Mouse (Mus musculus) liver, postnatal 0 days (tissue): Measurements from ENCODE around the gene Adora3. TPM values are rescaled to one million over a fixed set of nuclear protein-coding genes. Genes with fewer than 3 reads are reported as not detected.

Experiments used
- ATAC-seq: fragments of 200-750 bp; cut with Nextera tagmentation; 2 replicates; pipeline ENCODE4 v1.8.0; 2017; ENCODE audit warnings: mild to moderate bottlenecking, moderate library complexity
- DNase-seq: peaks from one replicate; pipeline ENCODE4 v3.0.0-alpha.2; 2016
- H3K27ac ChIP-seq: fragments of 300-500 bp; sonication (generic); 2 replicates; pipeline ENCODE4 v1.5.1; 2014; ENCODE audit warnings: antibody characterized with exemption, moderate library complexity, mild to moderate bottlenecking, low read depth
- H3K27me3 ChIP-seq: fragments of 300-500 bp; sonication (generic); 2 replicates; pipeline ENCODE4 v1.6.1; 2014; ENCODE audit warnings: low read length, control low read depth, mixed read lengths; ENCODE audit not compliant: insufficient read depth
- H3K36me3 ChIP-seq: fragments of 300-500 bp; sonication (generic); replicated peaks from 2 replicates; pipeline ENCODE4 v1.6.1; 2014; ENCODE audit warnings: mild to moderate bottlenecking, control low read depth, low read length, moderate library complexity, mixed read lengths; ENCODE audit not compliant: insufficient read depth
- H3K4me1 ChIP-seq: fragments of 300-500 bp; sonication (generic); 2 replicates; pipeline ENCODE4 v1.6.1; 2014; ENCODE audit warnings: antibody characterized with exemption, mild to moderate bottlenecking, control low read depth; ENCODE audit not compliant: insufficient read depth
- H3K4me2 ChIP-seq: fragments of 300-500 bp; sonication (generic); 2 replicates; pipeline ENCODE4 v1.6.1; 2014; ENCODE audit warnings: low read depth, mild to moderate bottlenecking, low read length, moderate library complexity, mixed read lengths
- H3K4me3 ChIP-seq: fragments of 300-500 bp; sonication (generic); 2 replicates; pipeline ENCODE4 v1.5.1; 2014; ENCODE audit warnings: low read depth, low read length
- H3K9ac ChIP-seq: fragments of 300-500 bp; sonication (generic); replicated peaks from 2 replicates; pipeline ENCODE4 v1.6.1; 2014; ENCODE audit warnings: mild to moderate bottlenecking, moderate library complexity
- H3K9me3 ChIP-seq: fragments of 300-500 bp; sonication (generic); 2 replicates; pipeline ENCODE4 v1.6.1; 2016; ENCODE audit warnings: mild to moderate bottlenecking, control low read depth, low read length, mixed read lengths
- CTCF ChIP-seq: sonication (generic); IDR thresholded peaks from 2 replicates; pipeline ENCODE4 v1.5.1; 2016; ENCODE audit warnings: antibody characterized with exemption, low read depth
- EP300 ChIP-seq: IDR thresholded peaks from 2 replicates; pipeline ENCODE4 v1.6.1; 2016; ENCODE audit warnings: antibody characterized with exemption, low read depth, mild to moderate bottlenecking
- WGBS: fragments of 180-500 bp; shearing (Covaris S2); extraction: QIAGEN DNeasy Blood & Tissue Kit; methylation state at CpG from one replicate; pipeline ENCODE4 v1.1.7; 2014; ENCODE audit not compliant: insufficient replicate concordance; 5-methylcytosine and 5-hydroxymethylcytosine counted together
- polyA plus RNA-seq: library from polyadenylated mRNA; unstranded; fragments of >200 nt; fragmentation: Nextera tagmentation; extraction: Ambion mirVana; gene quantifications from 2 replicates; pipeline ENCODE4 v1.2.1, GENCODE M21; 2015

Gene Adora3
- polyA plus RNA-seq, 1 experiment from 2014 or later, result 0.62 TPM

DNA sequence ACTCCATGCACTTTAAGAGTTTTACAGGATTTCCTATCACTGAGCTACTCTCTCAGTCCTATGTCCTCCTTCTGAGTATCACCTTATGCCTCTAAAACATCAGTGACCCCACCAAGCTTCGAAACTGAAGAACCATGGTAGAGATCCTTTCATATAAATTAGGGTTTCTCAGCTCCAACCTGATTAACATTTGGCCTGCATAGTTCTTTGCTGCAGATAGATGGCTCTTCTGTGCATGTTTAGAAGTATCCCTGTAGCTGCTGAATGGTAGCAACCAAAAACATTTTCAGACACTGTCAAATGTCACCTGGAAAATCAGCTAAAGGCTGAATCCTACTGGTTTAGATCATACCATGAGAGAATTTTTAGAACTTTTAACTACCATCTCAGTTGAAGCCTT, 86.6 kb downstream of the Adora3 start:
- Histone ChIP-seq H3K9ac (peak overlapping the region; percentile 94), H3K4me2 (peak overlapping the region; percentile 99), H3K4me1 (peaks cover 22% of the 10 kb centered on the region), H3K36me3 (peaks cover 45% of the 10 kb centered on the region), H3K9me3 (no peaks in the 10 kb centered on the region), H3K27ac (no peak overlapping the region), H3K4me3 (peak overlapping the region; percentile 79; the same call in 1 of the 2 replicates), H3K27me3 (no peaks in the 10 kb centered on the region)
- no peak for DNase-seq
- no peak for ATAC-seq
- WGBS, result 86% methylated on average over 1 of the region's 1 CpGs
- TF ChIP-seq EP300 (no peak), CTCF (no peak; the same call in none of the 2 replicates)

DNA sequence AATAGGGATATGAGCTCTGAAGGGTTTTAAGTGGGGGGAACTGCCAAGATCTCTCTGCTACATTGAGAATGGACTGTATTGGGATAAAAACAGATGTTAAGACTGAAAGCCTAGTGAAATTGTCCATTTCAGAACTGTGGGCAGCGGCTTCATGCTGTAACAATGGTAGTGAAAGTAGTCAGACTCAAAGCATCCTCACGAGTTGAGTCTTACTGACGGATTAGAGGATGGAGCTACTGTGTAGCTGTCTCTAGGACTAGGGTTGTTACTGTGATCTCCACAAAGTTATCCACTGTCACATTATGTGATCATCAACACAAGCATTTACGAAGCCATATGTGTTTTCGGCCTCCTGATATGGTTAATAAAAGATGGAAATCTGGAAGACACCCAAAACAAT, 87.5 kb downstream of the Adora3 start:
- peaks cover 22% of the 10 kb centered on the region for H3K4me1 ChIP-seq
- TF ChIP-seq EP300 (no peak), CTCF (no peak)
- peak overlapping the region; percentile 94 for H3K9ac ChIP-seq
- no peaks in the 10 kb centered on the region for H3K9me3 ChIP-seq
- H3K36me3 ChIP-seq, result peaks cover 44% of the 10 kb centered on the region
- 34% methylated on average over 5 of the region's 5 CpGs for WGBS
- no peaks in the 10 kb centered on the region for H3K27me3 ChIP-seq
- H3K4me2 ChIP-seq, result peak overlapping the region; percentile 99
- peak overlapping the region; percentile 99 for H3K27ac ChIP-seq
- H3K4me3 ChIP-seq, result peak overlapping the region; percentile 79
- DNase-seq (no peak), ATAC-seq (no peak)

Other genes starting within 250 kb of the Adora3 start
- 9.7 and 9.8 TPM in 2 replicates for gene Ddx20, start 183.3 kb upstream of the Adora3 start, polyA plus RNA-seq
- gene Inka2, start 166.3 kb upstream of the Adora3 start, polyA plus RNA-seq, result 0.13 and 0.17 TPM in 2 replicates
- gene Rap1a, start 69.5 kb upstream of the Adora3 start, polyA plus RNA-seq, result 89.0 and 93.3 TPM in 2 replicates
- gene Tmigd3, start within 50 bp of the Adora3 start, polyA plus RNA-seq, result 0.13 TPM in 1 of 2 replicates, not detected in the other
- gene I830077J02Rik, start 61.8 kb downstream of the Adora3 start, polyA plus RNA-seq, result 3.9 and 5.4 TPM in 2 replicates
- 28.9 and 32.4 TPM in 2 replicates for gene Wdr77, start 88.5 kb downstream of the Adora3 start, polyA plus RNA-seq
- 436 and 461 TPM in 2 replicates for gene Atp5f1, start 89.2 kb downstream of the Adora3 start, polyA plus RNA-seq
- 0.28 and 0.40 TPM in 2 replicates for gene Ovgp1, start 102.9 kb downstream of the Adora3 start, polyA plus RNA-seq
- not detected in 2 replicates for gene Pifo, start 143.8 kb downstream of the Adora3 start, polyA plus RNA-seq
- 0.33 and 0.38 TPM in 2 replicates for gene Chil5, start 162.0 kb downstream of the Adora3 start, polyA plus RNA-seq
- gene Chia1, start 242.4 kb downstream of the Adora3 start, polyA plus RNA-seq, result not detected in 2 replicates